Mouse (Mus musculus) liver, embryonic 16.5 days (tissue): ENCODE measurements around the gene Ccdc9. TPM values are rescaled to one million over a fixed set of nuclear protein-coding genes. Genes with fewer than 3 reads are reported as not detected.
A peak's percentile ranks its signal among the peaks of the same experiment; 100 is the strongest.
"Not testable (repeated sequence)": the region's sequence is repeated elsewhere in the genome, so short reads cannot be mapped to it uniquely, and the experiment has no call there.

Experiments
- ATAC-seq: fragments of 200-750 bp; cut with Nextera tagmentation; 2 replicates; pipeline ENCODE4 v1.8.0; 2017; ENCODE audit warnings: low read depth, mild to moderate bottlenecking, moderate number of reproducible peaks, moderate library complexity
- H3K27ac ChIP-seq: fragments of 300-500 bp; sonication (generic); 2 replicates; pipeline ENCODE4 v1.5.1; 2014; ENCODE audit warnings: mild to moderate bottlenecking, low read length
- H3K27me3 ChIP-seq: fragments of 300-500 bp; sonication (generic); 2 replicates; pipeline ENCODE4 v1.6.1; 2014; ENCODE audit warnings: low read depth, low read length, mixed read lengths; ENCODE audit not compliant: control insufficient read depth, insufficient read depth
- H3K36me3 ChIP-seq: fragments of 300-500 bp; sonication (generic); 2 replicates; pipeline ENCODE4 v1.6.1; 2014; ENCODE audit warnings: mild to moderate bottlenecking; ENCODE audit not compliant: control insufficient read depth, insufficient read depth
- H3K4me1 ChIP-seq: fragments of 300-500 bp; sonication (generic); 2 replicates; pipeline ENCODE4 v1.6.1; 2014; ENCODE audit warnings: low read depth, low read length, mixed read lengths; ENCODE audit not compliant: control insufficient read depth
- H3K4me2 ChIP-seq: fragments of 300-500 bp; sonication (generic); 2 replicates; pipeline ENCODE4 v1.6.1; 2014; ENCODE audit warnings: low read depth, low read length, mixed read lengths
- H3K4me3 ChIP-seq: fragments of 300-500 bp; sonication (generic); 2 replicates; pipeline ENCODE4 v1.5.1; 2014; ENCODE audit warnings: low read depth, mild to moderate bottlenecking, low read length
- H3K9ac ChIP-seq: fragments of 300-500 bp; sonication (generic); 2 replicates; pipeline ENCODE4 v1.6.1; 2014; ENCODE audit warnings: low read depth, low read length
- H3K9me3 ChIP-seq: fragments of 300-500 bp; sonication (generic); replicated peaks from 2 replicates; pipeline ENCODE4 v1.6.1; 2016; ENCODE audit warnings: low read length; ENCODE audit not compliant: control insufficient read depth
- WGBS: fragments of 180-500 bp; shearing (Covaris S2); extraction: QIAGEN DNeasy Blood & Tissue Kit; methylation state at CpG from one replicate; pipeline ENCODE4 v1.1.7; 2014; ENCODE audit not compliant: insufficient replicate concordance; 5-methylcytosine and 5-hydroxymethylcytosine counted together
- polyA plus RNA-seq: library from polyadenylated mRNA; unstranded; fragments of >200 nt; fragmentation: Nextera tagmentation; extraction: Ambion mirVana; gene quantifications from 2 replicates; pipeline ENCODE4 v1.2.1, GENCODE M21; 2015

Ccdc9 gene
- polyA plus RNA-seq, 1 experiment from 2014 or later, result 9.0 TPM

- Histone ChIP-seq H3K4me2 (peak overlapping the region; percentile 100), H3K27me3 (peaks cover 17% of the 10 kb centered on the region), H3K9ac (peak overlapping the region; percentile 97), H3K4me3 (peak overlapping the region; percentile 98), H3K9me3 (no peaks in the 10 kb centered on the region), H3K27ac (peak overlapping the region; percentile 98), H3K36me3 (no peaks in the 10 kb centered on the region), H3K4me1 (peaks cover 63% of the 10 kb centered on the region)
- ATAC-seq, result peak; percentile 51
- WGBS, result under 1% methylated on average over 44 of the region's 56 CpGs
Observed at GRCm38 (mm10) chr7:16310020-16310520, 23.5 kb upstream of the Ccdc9 start.

DNA sequence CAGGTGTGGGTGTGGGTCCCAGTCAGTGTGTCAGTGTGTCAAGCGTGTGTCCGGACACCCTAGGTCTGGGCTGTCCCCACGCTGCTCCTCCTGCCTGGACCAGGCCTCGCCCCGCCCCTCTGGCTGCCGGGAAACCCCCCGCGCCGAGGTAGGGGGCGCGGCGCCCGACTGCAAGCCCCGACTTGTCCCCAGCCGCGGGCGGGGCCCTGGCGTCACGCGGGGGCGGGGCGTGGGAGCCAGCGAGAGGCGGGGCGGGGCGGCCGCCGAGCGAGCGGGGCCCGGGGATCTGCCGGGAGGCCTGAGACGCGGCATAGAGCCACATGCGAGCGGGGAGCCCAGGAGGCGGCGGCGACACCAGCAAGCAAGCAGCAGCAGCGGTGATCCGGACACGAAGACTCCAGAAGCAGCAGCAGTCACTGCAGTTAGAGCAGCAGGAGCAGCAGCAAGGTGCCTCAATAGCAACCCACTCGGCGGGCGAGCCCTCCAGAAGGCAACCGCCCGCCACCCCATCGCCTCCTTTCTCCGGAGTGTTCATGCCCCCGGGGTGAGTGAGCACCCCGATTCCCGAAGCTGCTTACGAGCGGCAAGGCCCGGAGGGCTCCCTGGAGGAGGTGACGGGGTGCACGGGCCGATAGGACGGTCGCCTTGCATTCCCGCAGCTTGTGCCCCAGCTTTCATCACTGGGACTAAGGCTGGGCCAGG lies 22.9 kb upstream of the Ccdc9 start:
- H3K27me3 ChIP-seq, result peaks cover 17% of the 10 kb centered on the region
- peak overlapping the region; percentile 100 for H3K4me2 ChIP-seq
- peak; percentile 64 for ATAC-seq
- peak overlapping the region; percentile 98 for H3K4me3 ChIP-seq
- no peaks in the 10 kb centered on the region for H3K9me3 ChIP-seq
- H3K9ac ChIP-seq, result peak overlapping the region; percentile 97
- peaks cover 58% of the 10 kb centered on the region for H3K4me1 ChIP-seq
- H3K27ac ChIP-seq, result peak overlapping the region; percentile 98
- H3K36me3 ChIP-seq, result no peaks in the 10 kb centered on the region
- 0% methylated on average over 53 of the region's 61 CpGs for WGBS

DNA sequence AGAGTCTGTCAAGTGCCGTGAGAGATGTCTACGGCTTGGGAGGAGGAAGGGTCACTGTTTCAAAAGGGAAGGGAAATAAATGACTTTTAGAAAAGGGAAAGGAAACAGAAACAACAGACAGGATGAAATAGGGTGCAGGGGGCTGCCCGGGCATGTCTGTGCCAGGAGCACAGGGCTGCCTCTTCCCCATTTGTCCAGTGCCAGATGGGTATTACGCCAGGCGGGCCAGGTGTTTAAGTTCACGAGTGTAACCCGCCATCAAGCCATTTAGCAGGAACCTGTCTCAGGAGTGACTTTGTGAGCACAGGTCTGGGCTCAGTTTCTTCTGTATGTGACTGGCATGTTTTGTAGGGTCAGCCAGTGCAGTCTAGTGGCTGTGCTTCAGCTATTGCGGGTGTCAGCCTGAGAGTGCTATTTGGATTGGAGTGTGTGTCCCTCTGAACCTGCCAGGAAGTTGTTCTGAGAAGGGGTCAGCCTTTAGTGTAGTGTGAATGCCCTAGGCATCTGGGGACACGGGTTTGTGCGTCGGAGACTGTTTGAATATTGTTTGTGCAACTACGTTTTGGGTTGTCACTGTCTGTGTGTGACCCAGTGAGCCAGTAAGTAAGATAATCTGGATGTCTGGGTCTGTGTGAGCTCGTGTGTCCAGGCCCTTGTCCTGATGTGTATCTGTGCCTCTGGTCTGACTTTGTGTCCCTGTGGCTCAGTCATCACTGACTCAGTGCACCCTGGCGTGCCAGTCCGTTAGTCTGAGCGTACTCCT lies 22.1 kb upstream of the Ccdc9 start:
- peak overlapping the region; percentile 100 for H3K4me2 ChIP-seq
- ATAC-seq, result no peak
- no peaks in the 10 kb centered on the region for H3K9me3 ChIP-seq
- 26% methylated on average over 16 of the region's 16 CpGs for WGBS
- no peaks in the 10 kb centered on the region for H3K36me3 ChIP-seq
- H3K27me3 ChIP-seq, result peaks cover 17% of the 10 kb centered on the region
- H3K4me3 ChIP-seq, result peak overlapping the region; percentile 98
- peaks cover 52% of the 10 kb centered on the region for H3K4me1 ChIP-seq
- peak overlapping the region; percentile 97 for H3K9ac ChIP-seq
- H3K27ac ChIP-seq, result peak overlapping the region; percentile 98

DNA sequence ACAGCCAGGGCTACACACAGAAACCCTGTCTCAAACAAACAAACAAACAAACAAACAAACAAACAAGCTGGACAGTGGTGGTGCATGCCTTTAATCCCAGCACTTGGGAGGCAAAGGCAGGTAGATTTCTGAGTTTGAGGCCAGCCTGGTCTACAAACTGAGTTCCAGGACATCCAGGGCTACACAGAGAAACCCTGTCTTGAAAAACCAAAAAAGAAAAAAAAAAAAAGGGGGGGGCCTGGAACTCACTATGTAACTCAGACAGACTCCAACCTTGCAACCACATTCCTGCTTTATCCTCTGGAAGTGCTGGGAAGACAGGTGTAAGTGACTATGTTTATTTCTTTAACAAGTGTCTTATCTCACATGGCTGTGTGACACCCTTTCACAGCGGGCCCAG lies 21.5 kb upstream of the Ccdc9 start, which contains the start of gene Bbc3:
Gene Bbc3 (plus strand): TSS at position 301 of the 400 bp plus-strand sequence.
- H3K36me3 ChIP-seq, ATAC-seq, H3K9me3 ChIP-seq: not testable (repeated sequence)
- Histone ChIP-seq H3K4me1 (peaks cover 46% of the 10 kb centered on the region), H3K27ac (peak within 1 kb of the TSS; percentile 98), H3K27me3 (peaks cover 17% of the 10 kb centered on the region), H3K4me3 (peak within 1 kb of the TSS; percentile 98), H3K9ac (peak within 1 kb of the TSS; percentile 97), H3K4me2 (peak within 1 kb of the TSS; percentile 100)
- 13% methylated on average over 1 of the region's 1 CpGs for WGBS

DNA sequence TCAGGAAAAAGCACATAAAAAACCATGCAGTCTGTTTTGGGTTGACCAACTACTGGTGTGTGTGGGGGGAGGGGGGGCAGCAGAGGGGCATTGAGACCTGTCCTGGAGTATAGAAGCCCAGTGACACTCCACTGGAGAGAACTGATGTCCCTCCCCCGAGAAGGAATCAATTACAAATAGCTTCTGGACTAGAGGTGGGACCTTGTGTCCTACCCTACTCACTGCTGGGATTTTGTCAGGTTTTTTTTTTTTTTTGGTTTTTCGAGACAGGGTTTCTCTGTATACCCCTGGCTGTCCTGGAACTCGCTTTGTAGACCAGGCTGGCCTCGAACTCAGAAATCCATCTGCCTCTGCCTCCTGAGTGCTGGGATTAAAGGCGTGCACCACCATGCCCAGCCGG lies 20.5 kb upstream of the Ccdc9 start:
- H3K4me2 ChIP-seq, H3K9me3 ChIP-seq, H3K36me3 ChIP-seq, ATAC-seq, H3K27ac ChIP-seq, H3K9ac ChIP-seq, H3K4me3 ChIP-seq: not testable (repeated sequence)
- peaks cover 36% of the 10 kb centered on the region for H3K4me1 ChIP-seq
- WGBS, result 59% methylated on average over 6 of the region's 6 CpGs
- H3K27me3 ChIP-seq, result peaks cover 10% of the 10 kb centered on the region

DNA sequence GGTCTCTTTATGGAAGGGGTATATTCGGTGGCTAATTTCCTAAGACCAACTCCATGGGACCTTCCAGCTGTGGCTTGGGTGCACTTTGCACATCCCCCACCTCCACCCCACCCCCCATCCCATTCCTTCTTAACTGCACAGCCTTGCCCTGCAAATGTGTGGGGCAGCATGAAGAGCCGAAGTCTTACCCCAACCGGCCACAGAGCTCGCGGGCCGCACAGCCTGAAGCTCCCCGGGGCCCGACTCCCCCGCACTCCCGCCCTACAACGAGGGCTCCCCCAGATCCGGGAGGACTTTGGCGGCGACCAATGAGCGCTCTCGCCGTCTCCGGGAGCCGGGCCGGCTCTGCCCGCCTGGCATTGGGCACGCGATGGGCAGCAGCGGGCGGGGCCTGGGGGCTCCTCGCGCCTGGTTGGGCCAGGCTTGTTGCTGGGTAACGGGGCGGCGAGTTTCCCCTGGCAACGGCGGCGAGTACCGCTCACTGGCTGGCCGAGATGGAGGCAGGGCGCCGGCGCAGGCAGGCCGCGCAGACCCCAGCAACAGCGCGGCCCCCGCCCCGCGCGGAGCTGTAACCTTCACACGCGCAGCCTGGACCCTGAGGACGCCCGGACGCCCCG lies 12.9 kb upstream of the Ccdc9 start:
- H3K4me2 ChIP-seq, result peak overlapping the region; percentile 59
- H3K9ac ChIP-seq, result no peak overlapping the region; the same call in 1 of the 2 replicates
- no peaks in the 10 kb centered on the region for H3K9me3 ChIP-seq
- no peaks in the 10 kb centered on the region for H3K36me3 ChIP-seq
- peaks cover 25% of the 10 kb centered on the region for H3K27me3 ChIP-seq
- 2% methylated on average over 52 of the region's 52 CpGs for WGBS
- peak overlapping the region; percentile 39 for H3K4me3 ChIP-seq
- H3K27ac ChIP-seq, result no peak overlapping the region
- ATAC-seq, result no peak
- H3K4me1 ChIP-seq, result peaks cover 38% of the 10 kb centered on the region

GRCm38 (mm10) chr7:16298927-16299326 lies 12.3 kb upstream of the Ccdc9 start:
- Histone ChIP-seq H3K9ac (no peak overlapping the region), H3K4me3 (no peak overlapping the region), H3K4me1 (peaks cover 42% of the 10 kb centered on the region), H3K9me3 (no peaks in the 10 kb centered on the region), H3K36me3 (no peaks in the 10 kb centered on the region), H3K4me2 (no peak overlapping the region), H3K27me3 (peaks cover 25% of the 10 kb centered on the region), H3K27ac (no peak overlapping the region)
- no peak for ATAC-seq
- WGBS, result 72% methylated on average over 5 of the region's 5 CpGs

DNA sequence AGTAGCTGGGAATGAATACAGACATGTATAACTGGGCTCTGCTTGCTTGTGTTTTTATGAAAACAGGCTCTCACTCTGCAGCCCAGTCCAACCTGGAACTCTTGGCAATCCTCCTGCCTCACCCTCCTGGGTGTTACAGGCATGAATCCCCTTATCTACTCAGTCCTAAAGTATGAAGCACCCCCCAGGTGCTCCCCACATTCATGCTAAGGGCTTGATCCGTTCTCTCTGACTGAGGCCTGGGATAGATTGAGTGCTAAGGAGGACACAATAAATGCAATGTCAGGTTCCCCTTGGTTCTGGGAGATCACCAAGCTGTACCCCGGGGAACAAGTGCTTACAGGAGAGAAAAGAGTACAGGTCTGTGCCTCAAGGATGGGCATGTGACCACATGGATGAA lies 11.0 kb upstream of the Ccdc9 start:
- no peak overlapping the region for H3K4me2 ChIP-seq
- H3K4me1 ChIP-seq, result peaks cover 42% of the 10 kb centered on the region
- H3K4me3 ChIP-seq, result no peak overlapping the region
- peaks cover 25% of the 10 kb centered on the region for H3K27me3 ChIP-seq
- 63% methylated on average over 2 of the region's 2 CpGs for whole genome bisulfite sequencing
- H3K9me3 ChIP-seq, result no peaks in the 10 kb centered on the region
- no peak overlapping the region for H3K27ac ChIP-seq
- ATAC-seq, result no peak
- H3K36me3 ChIP-seq, result no peaks in the 10 kb centered on the region
- no peak overlapping the region for H3K9ac ChIP-seq
